Mouse (Mus musculus) heart, postnatal 0 days (tissue): ENCODE data around the gene Tctex1d2.

Experiments used
- CTCF ChIP-seq: IDR thresholded peaks from 2 replicates; pipeline ENCODE4 v1.5.1; 2016; ENCODE audit warnings: antibody characterized with exemption, control low read depth, low read depth
- EP300 ChIP-seq: IDR thresholded peaks from 2 replicates; pipeline ENCODE4 v1.6.1; 2016; ENCODE audit warnings: antibody characterized with exemption, low read depth

GRCm38 (mm10) chr16:32396541-32396835 lies 23.0 kb upstream of the Tctex1d2 start:
- TF ChIP-seq EP300 (no peak), CTCF (no peak)
